Mouse (Mus musculus) kidney, postnatal 0 days (tissue): ENCODE data around the gene Gm10073. TPM values are rescaled to one million over a fixed set of nuclear protein-coding genes. Genes with fewer than 3 reads are reported as not detected.
A peak's percentile ranks its signal among the peaks of the same experiment; 100 is the strongest.
"Not testable (repeated sequence)": the region's sequence is repeated elsewhere in the genome, so short reads cannot be mapped to it uniquely, and the experiment has no call there.

Source experiments
- ATAC-seq: fragments of 200-750 bp; cut with Nextera tagmentation; replicated peaks from 2 replicates; pipeline ENCODE4 v1.8.0; 2017; ENCODE audit warnings: low read depth, moderate number of reproducible peaks, moderate TSS enrichment, moderate library complexity; ENCODE audit not compliant: low FRiP score
- DNase-seq: peaks from one replicate; pipeline ENCODE4 v3.0.0-alpha.2; 2016; ENCODE audit warnings: low spot score
- H3K27ac ChIP-seq: fragments of 300-500 bp; sonication (generic); 2 replicates; pipeline ENCODE4 v1.5.1; 2014; ENCODE audit warnings: mild to moderate bottlenecking
- H3K27me3 ChIP-seq: fragments of 300-500 bp; sonication (generic); 2 replicates; pipeline ENCODE4 v1.6.1; 2014; ENCODE audit warnings: low read length, mixed read lengths; ENCODE audit not compliant: insufficient read depth
- H3K36me3 ChIP-seq: fragments of 300-500 bp; sonication (generic); 2 replicates; pipeline ENCODE4 v1.6.1; 2014; ENCODE audit warnings: low read length, mixed read lengths; ENCODE audit not compliant: insufficient read depth
- H3K4me1 ChIP-seq: fragments of 300-500 bp; sonication (generic); replicated peaks from 2 replicates; pipeline ENCODE4 v1.6.1; 2014; ENCODE audit warnings: antibody characterized with exemption, low read length, mixed read lengths; ENCODE audit not compliant: insufficient read depth
- H3K4me2 ChIP-seq: fragments of 300-500 bp; sonication (generic); 2 replicates; pipeline ENCODE4 v1.6.1; 2014; ENCODE audit warnings: mild to moderate bottlenecking, low read length, moderate library complexity, mixed read lengths
- H3K4me3 ChIP-seq: fragments of 300-500 bp; sonication (generic); replicated peaks from 2 replicates; pipeline ENCODE4 v1.5.1; 2014; ENCODE audit warnings: low read depth, low read length
- H3K9ac ChIP-seq: fragments of 300-500 bp; sonication (generic); 2 replicates; pipeline ENCODE4 v1.6.1; 2014; ENCODE audit warnings: low read depth, low read length
- H3K9me3 ChIP-seq: fragments of 300-500 bp; sonication (generic); replicated peaks from 2 replicates; pipeline ENCODE4 v1.6.1; 2016; ENCODE audit warnings: low read length, inconsistent platforms, mixed read lengths
- CTCF ChIP-seq: IDR thresholded peaks from 2 replicates; pipeline ENCODE4 v1.5.1; 2016; ENCODE audit warnings: antibody characterized with exemption, low read depth, mild to moderate bottlenecking, moderate library complexity
- WGBS: fragments of 180-500 bp; shearing (Covaris S2); extraction: QIAGEN DNeasy Blood & Tissue Kit; methylation state at CpG from one replicate; pipeline ENCODE4 v1.1.7; 2014; 5-methylcytosine and 5-hydroxymethylcytosine counted together
- polyA plus RNA-seq: library from polyadenylated mRNA; unstranded; fragments of >200 nt; fragmentation: Nextera tagmentation; extraction: Ambion mirVana; gene quantifications from 2 replicates; pipeline ENCODE4 v1.2.1, GENCODE M21; 2015

Gm10073 gene
- 10.5 and 15.1 TPM in 2 replicates for polyA plus RNA-seq

- H3K9ac ChIP-seq, H3K4me3 ChIP-seq, DNase-seq, H3K9me3 ChIP-seq, H3K27ac ChIP-seq, H3K36me3 ChIP-seq, ATAC-seq, H3K4me2 ChIP-seq, H3K4me1 ChIP-seq, H3K27me3 ChIP-seq: not testable (repeated sequence)
- 38% methylated on average over 20 of the region's 20 CpGs for WGBS
These were observed at the start of gene Gm10073 for GRCm38 (mm10) chr8:106573168-106573567. Gm10073 (minus strand) TSS chr8:106573461.

DNA sequence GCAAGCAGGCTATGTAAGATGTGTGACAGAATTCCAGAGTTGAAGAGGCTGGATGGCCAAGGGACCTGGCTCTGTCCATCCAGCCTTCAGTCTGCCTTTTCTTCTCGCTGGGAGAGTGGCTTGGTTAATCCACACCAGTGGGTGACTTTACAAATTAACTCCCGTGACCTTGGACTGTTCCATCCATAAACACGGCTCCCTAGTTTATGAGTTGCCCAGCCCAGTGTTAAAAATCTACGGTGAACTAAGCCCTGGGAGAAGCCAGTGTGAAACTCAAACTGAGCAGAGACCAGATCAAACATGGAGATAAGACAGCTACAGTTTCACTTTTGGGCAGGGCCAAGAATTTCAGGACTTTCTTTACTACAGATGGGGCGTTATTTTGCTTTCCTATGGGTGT lies 49.8 kb upstream of the Gm10073 start:
- Histone ChIP-seq H3K9me3 (no peaks in the 10 kb centered on the region), H3K27me3 (no peaks in the 10 kb centered on the region), H3K4me1 (peaks cover 7% of the 10 kb centered on the region), H3K4me3 (no peak overlapping the region), H3K36me3 (no peaks in the 10 kb centered on the region), H3K4me2 (peak overlapping the region; percentile 19; the same call in 1 of the 2 replicates), H3K9ac (no peak overlapping the region), H3K27ac (peak overlapping the region; percentile 79)
- no peak for TF ChIP-seq CTCF
- ATAC-seq (peak; percentile 34; the same call in 1 of the 2 replicates), DNase-seq (no peak)
- WGBS = 12% methylated on average over 5 of the region's 5 CpGs

GRCm38 (mm10) chr8:106620488-106620887 lies 47.2 kb upstream of the Gm10073 start:
- peak overlapping the region; percentile 82 for H3K27ac ChIP-seq
- no peak for TF ChIP-seq CTCF
- no peaks in the 10 kb centered on the region for H3K9me3 ChIP-seq
- no peaks in the 10 kb centered on the region for H3K27me3 ChIP-seq
- ATAC-seq (no peak), DNase-seq (no peak)
- H3K9ac ChIP-seq = no peak overlapping the region
- peaks cover 7% of the 10 kb centered on the region for H3K4me1 ChIP-seq
- no peak overlapping the region for H3K4me2 ChIP-seq
- no peaks in the 10 kb centered on the region for H3K36me3 ChIP-seq
- H3K4me3 ChIP-seq = no peak overlapping the region
- WGBS = 63% methylated on average over 2 of the region's 2 CpGs

GRCm38 (mm10) chr8:106619549-106620245 lies 46.4 kb upstream of the Gm10073 start:
- Histone ChIP-seq H3K4me3 (no peak overlapping the region), H3K4me2 (no peak overlapping the region), H3K36me3 (no peaks in the 10 kb centered on the region), H3K27ac (peak overlapping the region; percentile 82), H3K27me3 (no peaks in the 10 kb centered on the region), H3K4me1 (peaks cover 7% of the 10 kb centered on the region), H3K9me3 (no peaks in the 10 kb centered on the region), H3K9ac (0 out of 2 replicates have a peak overlapping the region, but pooled peaks have one; percentile 44)
- DNase-seq (peak; percentile 85), ATAC-seq (peak; percentile 81)
- TF ChIP-seq CTCF = no peak
- 48% methylated on average over 9 of the region's 9 CpGs for WGBS

- no peak overlapping the region for H3K9ac ChIP-seq
- TF ChIP-seq CTCF = no peak; the same call in 1 of the 2 replicates
- no peak overlapping the region for H3K4me2 ChIP-seq
- H3K27me3 ChIP-seq = no peaks in the 10 kb centered on the region
- peak overlapping the region; percentile 82 for H3K27ac ChIP-seq
- no peak for DNase-seq
- no peak for ATAC-seq
- no peaks in the 10 kb centered on the region for H3K36me3 ChIP-seq
- H3K4me3 ChIP-seq = no peak overlapping the region
- WGBS = 50% methylated on average over 6 of the region's 6 CpGs
- H3K9me3 ChIP-seq = no peaks in the 10 kb centered on the region
- peaks cover 7% of the 10 kb centered on the region for H3K4me1 ChIP-seq
These were observed 45.1 kb upstream of the Gm10073 start for GRCm38 (mm10) chr8:106618324-106618723.

GRCm38 (mm10) chr8:106617865-106618264 lies 44.6 kb upstream of the Gm10073 start:
- no peak overlapping the region for H3K4me3 ChIP-seq
- ATAC-seq (no peak), DNase-seq (no peak)
- H3K27ac ChIP-seq = peak overlapping the region; percentile 82; the same call in 1 of the 2 replicates
- no peaks in the 10 kb centered on the region for H3K27me3 ChIP-seq
- no peak for TF ChIP-seq CTCF
- no peaks in the 10 kb centered on the region for H3K36me3 ChIP-seq
- peaks cover 7% of the 10 kb centered on the region for H3K4me1 ChIP-seq
- H3K9me3 ChIP-seq = no peaks in the 10 kb centered on the region
- WGBS = 81% methylated on average over 6 of the region's 6 CpGs
- H3K9ac ChIP-seq = no peak overlapping the region
- H3K4me2 ChIP-seq = no peak overlapping the region
